8 mouse cellular contexts compared by ENCODE assay signal in the genomic region with DNA sequence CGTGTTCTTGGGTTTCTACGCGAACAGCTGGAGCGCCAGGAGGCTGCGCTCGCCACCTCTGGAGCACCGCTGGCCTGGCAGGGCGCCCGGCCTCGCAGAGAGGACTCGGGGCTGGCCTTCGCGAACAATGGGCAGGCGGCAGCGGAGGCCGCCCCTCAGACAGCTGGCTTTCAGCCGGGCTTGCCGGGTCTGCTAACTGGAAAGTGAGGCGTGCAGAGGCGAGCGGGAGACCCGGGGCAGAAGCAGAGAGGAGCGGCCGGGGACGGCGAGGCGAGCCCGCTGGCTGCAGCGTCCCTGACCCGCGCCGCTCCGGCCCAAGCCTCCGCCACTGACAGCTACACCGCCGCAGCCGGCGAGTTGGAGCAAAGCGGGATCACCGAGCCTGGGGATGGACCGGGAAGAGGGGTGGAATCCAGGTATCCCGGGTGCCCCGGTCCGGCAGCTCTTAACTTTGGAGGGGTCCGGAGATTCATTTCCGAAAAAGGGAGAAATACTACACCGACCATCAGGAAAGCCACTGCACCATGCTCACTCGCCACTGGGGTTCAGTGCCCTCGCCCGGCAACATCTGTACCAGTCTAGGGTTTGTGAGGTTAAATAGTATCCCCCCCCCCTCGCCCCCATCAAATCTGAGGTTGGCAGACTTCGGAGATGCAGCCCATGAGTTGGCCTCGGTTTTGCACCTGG. TPM values are rescaled to one million over a fixed set of nuclear protein-coding genes. Genes with fewer than 3 reads are reported as not detected.
DNase-seq lines count a peak whose midpoint lies in the region; ATAC-seq and TF ChIP-seq lines count a peak whose summit lies in the region.

No protein-coding gene starts in this region.

- H3K27ac ChIP-seq in embryonic fibroblast, embryonic 13.5 days (ENCODE audit: insufficient read depth, low read length) = no peak overlapping the region
- H3K27ac ChIP-seq in heart, embryonic 13.5 days (replicated peaks) = peak overlapping the region; percentile 46
- H3K27ac ChIP-seq in kidney, embryonic 16.5 days (ENCODE audit: low read length) = no peak overlapping the region
- H3K27ac ChIP-seq in liver, embryonic 16.5 days (ENCODE audit: low read length) = no peak overlapping the region

- H3K4me2 ChIP-seq in heart, embryonic 13.5 days = peak overlapping the region; percentile 93
- peak overlapping the region; percentile 98 for H3K4me2 ChIP-seq in kidney, embryonic 16.5 days (replicated peaks; ENCODE audit: low read depth, low read length)
- H3K4me2 ChIP-seq in liver, embryonic 16.5 days (ENCODE audit: low read depth, low read length) = peak overlapping the region; percentile 74

- peaks cover 75% of the 10 kb centered on the region for H3K27me3 ChIP-seq in E14TG2a.4 (ENCODE audit: insufficient read depth, low read length)
- H3K27me3 ChIP-seq in heart, embryonic 13.5 days (replicated peaks) = peaks cover 38% of the 10 kb centered on the region
- peaks cover 44% of the 10 kb centered on the region for H3K27me3 ChIP-seq in kidney, embryonic 16.5 days (ENCODE audit: insufficient read depth, low read length)
- peaks cover 72% of the 10 kb centered on the region for H3K27me3 ChIP-seq in liver, embryonic 16.5 days (ENCODE audit: control insufficient read depth, insufficient read depth, low read depth, low read length)

- no peaks in the 10 kb centered on the region for H3K9me3 ChIP-seq in E14TG2a.4 (ENCODE audit: low read length)
- H3K9me3 ChIP-seq in heart, embryonic 13.5 days = no peaks in the 10 kb centered on the region
- no peaks in the 10 kb centered on the region for H3K9me3 ChIP-seq in kidney, embryonic 16.5 days (ENCODE audit: low read length)
- H3K9me3 ChIP-seq in liver, embryonic 16.5 days (replicated peaks; ENCODE audit: control insufficient read depth, low read length) = no peaks in the 10 kb centered on the region

- TF ChIP-seq CTCF in E14TG2a.4 (conservative IDR thresholded peaks at IDR 0.05; ENCODE audit: low read length) = no peak
- no peak for TF ChIP-seq CTCF in embryonic fibroblast, embryonic 13.5 days (IDR thresholded peaks at IDR 0.05; ENCODE audit: borderline replicate concordance, insufficient read depth, low read length)

- H3K9ac ChIP-seq in heart, embryonic 13.5 days = peak overlapping the region; percentile 91
- peak overlapping the region; percentile 68 for H3K9ac ChIP-seq in kidney, embryonic 16.5 days (replicated peaks; ENCODE audit: low read length)
- no peak overlapping the region for H3K9ac ChIP-seq in liver, embryonic 16.5 days (ENCODE audit: low read depth, low read length)

- DNase-seq in adrenal gland, postnatal 25 days = peak; percentile 81
- DNase-seq in ovary, adult 18-20 months (ENCODE audit: low spot score) = peak; percentile 55
- no peak for DNase-seq in T-cell, adult 2 months (ENCODE audit: low spot score)

- ATAC-seq in heart, embryonic 13.5 days (ENCODE audit: extremely low read depth, insufficient number of reproducible peaks, low FRiP score, low TSS enrichment) = no peak
- ATAC-seq in kidney, embryonic 16.5 days (ENCODE audit: low FRiP score, low TSS enrichment) = peak; percentile 56
- ATAC-seq in liver, embryonic 16.5 days (ENCODE audit: low read depth) = peak; percentile 24; the same call in 1 of the 2 replicates

- WGBS in heart, embryonic 13.5 days = under 1% methylated on average over 53 of the region's 53 CpGs
- WGBS in kidney, embryonic 16.5 days = under 1% methylated on average over 53 of the region's 53 CpGs
- WGBS in liver, embryonic 16.5 days (ENCODE audit: insufficient replicate concordance) = under 1% methylated on average over 52 of the region's 53 CpGs

- H3K4me1 ChIP-seq in E14TG2a.4 (replicated peaks; ENCODE audit: low read depth, low read length) = peaks cover 19% of the 10 kb centered on the region
- no peaks in the 10 kb centered on the region; the same call in 1 of the 2 replicates for H3K4me1 ChIP-seq in embryonic fibroblast, embryonic 13.5 days (ENCODE audit: control insufficient read depth, insufficient read depth, low read length)
- H3K4me1 ChIP-seq in heart, embryonic 13.5 days = peaks cover 44% of the 10 kb centered on the region
- peaks cover 24% of the 10 kb centered on the region for H3K4me1 ChIP-seq in kidney, embryonic 16.5 days (ENCODE audit: insufficient read depth, low read length)
- H3K4me1 ChIP-seq in liver, embryonic 16.5 days (ENCODE audit: control insufficient read depth, low read depth, low read length) = no peaks in the 10 kb centered on the region

- peak overlapping the region; percentile 82 for H3K4me3 ChIP-seq in E14TG2a.4 (replicated peaks; ENCODE audit: low read length)
- H3K4me3 ChIP-seq in embryonic fibroblast, embryonic 13.5 days (ENCODE audit: insufficient read depth, low read length) = peak overlapping the region; percentile 69
- peak overlapping the region; percentile 90 for H3K4me3 ChIP-seq in heart, embryonic 13.5 days
- peak overlapping the region; percentile 63 for H3K4me3 ChIP-seq in kidney, embryonic 16.5 days (ENCODE audit: low read length)
- peak overlapping the region; percentile 57 for H3K4me3 ChIP-seq in liver, embryonic 16.5 days (ENCODE audit: low read depth, low read length)

- TF ChIP-seq POLR2A in embryonic fibroblast, embryonic 13.5 days (IDR thresholded peaks at IDR 0.05; ENCODE audit: low read depth, low read length) = no peak

- no peaks in the 10 kb centered on the region for H3K36me3 ChIP-seq in E14TG2a.4 (ENCODE audit: insufficient read depth, low read length)
- H3K36me3 ChIP-seq in heart, embryonic 13.5 days = no peaks in the 10 kb centered on the region
- no peaks in the 10 kb centered on the region for H3K36me3 ChIP-seq in kidney, embryonic 16.5 days (ENCODE audit: insufficient read depth, low read length)
- H3K36me3 ChIP-seq in liver, embryonic 16.5 days (ENCODE audit: control insufficient read depth, insufficient read depth) = no peaks in the 10 kb centered on the region

RNA-seq across cellular contexts. Expression of a gene that starts 1.0 kb away (rescaled TPM):
- total RNA-seq in adrenal gland, postnatal 25 days (2021) = 6.2 and 6.3 TPM in 2 replicates
- polyA plus RNA-seq in embryonic fibroblast, embryonic 13.5 days (2011; ENCODE audit: insufficient read length, low read depth, missing spikeins) = 1.6 and 2.6 TPM in 2 replicates
- 1.6 and 1.7 TPM in 2 replicates for polyA plus RNA-seq in heart, embryonic 13.5 days (2015; fragmentation: Nextera tagmentation; extraction: Ambion mirVana)
- polyA plus RNA-seq in kidney, embryonic 16.5 days (2015; fragmentation: Nextera tagmentation; extraction: Ambion mirVana) = 1.1 and 1.5 TPM in 2 replicates
- polyA plus RNA-seq in liver, embryonic 16.5 days (2015; fragmentation: Nextera tagmentation; extraction: Ambion mirVana) = 0.02 TPM in 2 replicates

RNA-seq across cellular contexts. Expression of a gene that starts 1.2 kb away (rescaled TPM):
- total RNA-seq in adrenal gland, postnatal 25 days (2021) = 0.82 TPM in 1 of 2 replicates, not detected in the other
- 0.28 TPM in 1 of 2 replicates, not detected in the other for polyA plus RNA-seq in embryonic fibroblast, embryonic 13.5 days (2011; ENCODE audit: insufficient read length, low read depth, missing spikeins)
- polyA plus RNA-seq in heart, embryonic 13.5 days (2015; fragmentation: Nextera tagmentation; extraction: Ambion mirVana) = 0.52 and 0.64 TPM in 2 replicates
- polyA plus RNA-seq in kidney, embryonic 16.5 days (2015; fragmentation: Nextera tagmentation; extraction: Ambion mirVana) = 0.60 and 0.69 TPM in 2 replicates
- not detected in 2 replicates for polyA plus RNA-seq in liver, embryonic 16.5 days (2015; fragmentation: Nextera tagmentation; extraction: Ambion mirVana)

RNA-seq across cellular contexts. Expression of a gene that starts 48.0 kb away (rescaled TPM):
- 15.3 and 19.2 TPM in 2 replicates for total RNA-seq in adrenal gland, postnatal 25 days (2021)
- polyA plus RNA-seq in embryonic fibroblast, embryonic 13.5 days (2011; ENCODE audit: insufficient read length, low read depth, missing spikeins) = 7.1 and 10.9 TPM in 2 replicates
- 9.7 and 11.4 TPM in 2 replicates for polyA plus RNA-seq in heart, embryonic 13.5 days (2015; fragmentation: Nextera tagmentation; extraction: Ambion mirVana)
- 16.4 and 18.0 TPM in 2 replicates for polyA plus RNA-seq in kidney, embryonic 16.5 days (2015; fragmentation: Nextera tagmentation; extraction: Ambion mirVana)
- 6.4 and 6.9 TPM in 2 replicates for polyA plus RNA-seq in liver, embryonic 16.5 days (2015; fragmentation: Nextera tagmentation; extraction: Ambion mirVana)
